Mouse (Mus musculus) lung, embryonic 15.5 days (tissue): Measurements from ENCODE around the gene Isoc2a. TPM values are rescaled to one million over a fixed set of nuclear protein-coding genes. Genes with fewer than 3 reads are reported as not detected.

Source experiments
- ATAC-seq: fragments of 200-750 bp; cut with Nextera tagmentation; 2 replicates; pipeline ENCODE4 v1.8.0; 2017; ENCODE audit warnings: moderate number of reproducible peaks, borderline replicate concordance; ENCODE audit not compliant: low FRiP score, low TSS enrichment; ENCODE audit errors: extremely low read depth
- H3K27ac ChIP-seq: fragments of 300-500 bp; sonication (generic); 2 replicates; pipeline ENCODE4 v1.5.1; 2015; ENCODE audit warnings: moderate library complexity, mild to moderate bottlenecking, inconsistent platforms
- H3K27me3 ChIP-seq: fragments of 300-500 bp; sonication (generic); 2 replicates; pipeline ENCODE4 v1.6.1; 2015; ENCODE audit warnings: inconsistent platforms
- H3K36me3 ChIP-seq: fragments of 300-500 bp; sonication (generic); 2 replicates; pipeline ENCODE4 v1.6.1; 2015; ENCODE audit warnings: inconsistent platforms
- H3K4me1 ChIP-seq: fragments of 300-500 bp; sonication (generic); 2 replicates; pipeline ENCODE4 v1.6.1; 2015; ENCODE audit warnings: inconsistent platforms
- H3K4me2 ChIP-seq: fragments of 300-500 bp; sonication (generic); 2 replicates; pipeline ENCODE4 v1.6.1; 2015; ENCODE audit warnings: inconsistent platforms, mild to moderate bottlenecking, moderate library complexity
- H3K4me3 ChIP-seq: fragments of 300-500 bp; sonication (generic); 2 replicates; pipeline ENCODE4 v1.5.1; 2015; ENCODE audit warnings: mild to moderate bottlenecking, inconsistent platforms
- H3K9ac ChIP-seq: fragments of 300-500 bp; sonication (generic); 2 replicates; pipeline ENCODE4 v1.6.1; 2015; ENCODE audit warnings: inconsistent platforms
- H3K9me3 ChIP-seq: fragments of 300-500 bp; sonication (generic); 2 replicates; pipeline ENCODE4 v1.6.1; 2016; ENCODE audit warnings: inconsistent platforms
- WGBS: fragments of 180-500 bp; shearing (Covaris S2); methylation state at CpG from one replicate; pipeline ENCODE4 v1.1.7; 2015; 5-methylcytosine and 5-hydroxymethylcytosine counted together
- polyA plus RNA-seq: library from polyadenylated mRNA; unstranded; fragments of >200 nt; fragmentation: Nextera tagmentation; extraction: Ambion mirVana; gene quantifications from 2 replicates; pipeline ENCODE4 v1.2.1, GENCODE M21; 2015

The Isoc2a gene
- polyA plus RNA-seq, 1 experiment from 2014 or later, result 0.81 TPM

- H3K9me3 ChIP-seq, result peaks cover 3% of the 10 kb centered on the region; the same call in 1 of the 2 replicates
- no peaks in the 10 kb centered on the region for H3K36me3 ChIP-seq
- no peak overlapping the region for H3K27ac ChIP-seq
- 0 out of 2 replicates have a peak, but pooled peaks cover 4% of the 10 kb centered on the region for H3K4me1 ChIP-seq
- peak overlapping the region; percentile 48 for H3K4me2 ChIP-seq
- ATAC-seq, result no peak
- no peak overlapping the region for H3K9ac ChIP-seq
- 37% methylated on average over 11 of the region's 11 CpGs for WGBS
- H3K27me3 ChIP-seq, result peaks cover 6% of the 10 kb centered on the region; the same call in 1 of the 2 replicates
- 0 out of 2 replicates have a peak overlapping the region, but pooled peaks have one; percentile 10 for H3K4me3 ChIP-seq
Observed at GRCm38 (mm10) chr7:4900523-4900851, 23.5 kb downstream of the Isoc2a start.

DNA sequence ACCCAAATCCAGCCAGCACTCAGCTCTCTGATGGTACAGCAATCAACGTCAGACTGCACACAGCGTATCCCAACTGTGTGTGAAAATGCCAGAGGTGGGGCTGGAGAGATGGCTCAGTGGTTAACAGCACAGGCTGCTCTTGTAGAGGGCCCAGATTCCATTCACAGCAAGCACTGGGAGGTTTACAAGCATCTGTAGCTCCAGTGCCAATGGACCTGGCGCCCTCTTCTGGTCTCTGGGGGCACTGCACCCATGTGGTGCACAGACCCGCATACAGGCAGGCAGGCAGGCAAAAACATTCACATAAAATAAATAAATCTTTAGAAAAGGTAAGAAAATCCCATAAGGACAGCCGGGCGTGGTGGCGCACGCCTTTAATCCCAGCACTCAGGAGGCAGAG is 24.2 kb downstream of the Isoc2a start:
- peaks cover 3% of the 10 kb centered on the region; the same call in 1 of the 2 replicates for H3K9me3 ChIP-seq
- peaks cover 6% of the 10 kb centered on the region; the same call in 1 of the 2 replicates for H3K27me3 ChIP-seq
- no peak overlapping the region for H3K27ac ChIP-seq
- H3K36me3 ChIP-seq, result no peaks in the 10 kb centered on the region
- ATAC-seq, result no peak
- no peak overlapping the region for H3K4me2 ChIP-seq
- 0 out of 2 replicates have a peak, but pooled peaks cover 4% of the 10 kb centered on the region for H3K4me1 ChIP-seq
- 53% methylated on average over 8 of the region's 8 CpGs for WGBS
- no peak overlapping the region for H3K4me3 ChIP-seq
- no peak overlapping the region for H3K9ac ChIP-seq

GRCm38 (mm10) chr7:4902404-4902803 is 25.5 kb downstream of the Isoc2a start:
- no peaks in the 10 kb centered on the region for H3K36me3 ChIP-seq
- peaks cover 6% of the 10 kb centered on the region; the same call in 1 of the 2 replicates for H3K27me3 ChIP-seq
- 0 out of 2 replicates have a peak, but pooled peaks cover 4% of the 10 kb centered on the region for H3K4me1 ChIP-seq
- H3K9ac ChIP-seq, result no peak overlapping the region
- no peak overlapping the region for H3K27ac ChIP-seq
- 76% methylated on average over 9 of the region's 9 CpGs for WGBS
- peaks cover 3% of the 10 kb centered on the region; the same call in 1 of the 2 replicates for H3K9me3 ChIP-seq
- no peak for ATAC-seq
- H3K4me3 ChIP-seq, result no peak overlapping the region
- no peak overlapping the region for H3K4me2 ChIP-seq

DNA sequence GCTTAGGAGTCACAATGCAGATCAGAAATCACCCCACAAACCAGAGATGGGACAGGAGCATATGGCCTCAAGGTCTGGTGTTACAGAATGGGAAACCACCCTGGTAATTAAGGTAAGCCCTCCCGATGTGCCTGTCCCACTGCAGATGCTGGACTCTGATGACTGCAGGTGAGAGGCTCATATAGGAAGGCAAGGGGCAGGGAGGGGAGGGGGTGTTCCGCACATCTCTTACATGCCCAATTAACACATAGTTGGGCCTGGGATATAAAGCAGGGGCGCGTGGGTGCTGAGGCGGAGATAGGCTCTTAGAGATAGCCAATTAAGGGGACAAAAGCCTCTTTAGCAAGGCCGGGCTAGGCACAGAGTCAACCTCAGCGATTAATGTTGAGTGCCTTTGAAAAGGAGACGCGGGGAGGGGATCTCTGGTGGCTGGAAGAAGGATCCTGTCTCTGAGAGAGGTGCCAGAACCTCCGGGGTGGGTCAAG is 29.6 kb downstream of the Isoc2a start, which contains the start of gene Gm36210:
Gm36210 (minus strand) TSS at position 51 of the 485 bp plus-strand sequence.
- H3K9me3 ChIP-seq, result no peaks in the 10 kb centered on the region
- 69% methylated on average over 10 of the region's 10 CpGs for WGBS
- H3K27me3 ChIP-seq, result no peaks in the 10 kb centered on the region
- ATAC-seq, result no peak
- no peaks in the 10 kb centered on the region for H3K36me3 ChIP-seq
- H3K4me1 ChIP-seq, result no peaks in the 10 kb centered on the region
- H3K4me2 ChIP-seq, result no peak within 1 kb of the TSS
- no peak within 1 kb of the TSS for H3K4me3 ChIP-seq
- H3K9ac ChIP-seq, result no peak within 1 kb of the TSS
- no peak within 1 kb of the TSS for H3K27ac ChIP-seq

DNA sequence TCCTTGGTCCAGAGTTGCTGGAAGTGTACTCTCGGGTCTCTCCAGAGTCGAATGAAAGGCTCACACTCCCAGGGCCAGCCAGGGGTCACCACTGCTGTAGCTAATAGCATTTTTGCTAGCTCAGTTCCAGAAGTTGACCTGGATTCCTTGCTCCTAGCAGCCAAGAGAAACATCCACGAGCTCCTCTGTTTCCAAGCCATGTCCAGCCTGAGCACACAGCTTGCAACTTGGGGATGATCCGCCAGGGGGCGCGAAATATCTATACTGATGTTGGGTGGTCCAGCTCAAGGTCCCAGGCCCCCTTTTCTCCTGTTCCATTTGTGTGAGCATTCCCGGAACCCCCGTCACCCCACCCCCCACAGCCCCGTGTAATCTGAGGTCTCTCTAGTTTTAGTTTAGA is 34.6 kb downstream of the Isoc2a start:
- WGBS, result 22% methylated on average over 9 of the region's 9 CpGs

DNA sequence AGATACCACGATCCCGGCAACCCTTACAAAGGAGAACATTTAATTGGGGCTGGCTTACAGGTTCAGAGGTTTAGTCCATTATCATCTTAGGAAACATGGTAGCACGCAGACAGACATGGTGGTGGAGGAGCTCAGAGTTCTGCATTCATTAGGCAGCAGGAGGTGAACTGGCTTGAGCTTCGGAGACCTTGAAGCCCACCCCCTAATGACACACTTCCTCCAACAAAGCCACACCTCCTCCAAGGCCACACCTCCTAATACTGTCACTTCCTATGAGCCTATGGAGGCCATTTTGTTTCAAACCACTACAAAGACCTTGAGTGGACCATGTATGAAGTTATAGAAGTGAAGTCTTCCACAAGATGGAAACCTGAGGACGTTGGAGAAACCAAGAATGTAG is 35.3 kb downstream of the Isoc2a start:
- Histone ChIP-seq H3K4me3 (no peak overlapping the region), H3K27ac (no peak overlapping the region), H3K4me2 (no peak overlapping the region), H3K9me3 (no peaks in the 10 kb centered on the region), H3K36me3 (no peaks in the 10 kb centered on the region; the same call in 1 of the 2 replicates), H3K4me1 (peaks cover 15% of the 10 kb centered on the region), H3K27me3 (no peaks in the 10 kb centered on the region), H3K9ac (no peak overlapping the region)
- ATAC-seq, result no peak
- WGBS, result 52% methylated on average over 5 of the region's 5 CpGs

More for the DNA sequence above, 34.6 kb downstream of the Isoc2a start:
- Histone ChIP-seq H3K27me3 (no peaks in the 10 kb centered on the region), H3K27ac (no peak overlapping the region), H3K9ac (no peak overlapping the region), H3K4me2 (no peak overlapping the region), H3K36me3 (no peaks in the 10 kb centered on the region), H3K4me3 (no peak overlapping the region), H3K4me1 (peaks cover 11% of the 10 kb centered on the region), H3K9me3 (no peaks in the 10 kb centered on the region)
- no peak for ATAC-seq

GRCm38 (mm10) chr7:4915007-4915665 is 38.2 kb downstream of the Isoc2a start, which contains the start of gene Zfp628:
Zfp628 (plus strand) TSS chr7:4915217.
- H3K9me3 ChIP-seq, result no peaks in the 10 kb centered on the region
- WGBS, result under 1% methylated on average over 56 of the region's 56 CpGs

DNA sequence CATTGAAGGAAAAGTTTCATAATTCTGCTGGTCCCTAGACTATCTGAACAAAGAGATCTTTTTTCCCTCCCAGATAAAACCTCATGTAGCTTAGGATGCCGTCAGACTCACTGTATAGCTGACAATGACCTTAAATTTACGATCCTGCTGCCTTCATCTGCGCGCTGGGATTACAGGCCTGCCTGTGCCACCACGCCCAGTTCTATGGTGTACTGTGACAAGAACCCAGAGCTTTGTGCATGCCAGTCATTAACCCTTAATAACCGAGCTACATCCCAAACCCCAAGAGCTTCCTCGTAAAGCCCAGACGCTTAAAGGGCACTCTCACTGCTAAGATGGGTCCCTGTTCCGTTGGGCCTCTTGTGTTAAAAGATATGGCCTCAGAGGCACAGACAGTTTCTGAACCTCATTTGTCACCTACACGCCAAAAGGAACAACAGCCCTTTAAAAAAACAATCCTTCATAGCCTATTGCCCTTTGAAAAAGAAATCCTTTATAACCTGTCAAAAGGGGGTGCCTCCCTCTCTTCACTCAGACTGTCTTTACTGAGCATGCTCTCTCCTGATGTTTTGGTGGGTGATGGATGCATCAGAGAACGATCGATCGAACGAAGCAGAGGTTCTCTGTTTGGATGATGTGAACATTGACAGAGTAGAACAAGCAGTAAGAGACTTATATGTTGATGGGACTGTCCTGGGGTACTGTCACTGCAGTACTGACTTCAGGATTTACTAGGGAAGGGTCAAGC is 38.9 kb downstream of the Isoc2a start:
- WGBS, result 11% methylated on average over 14 of the region's 14 CpGs
- Histone ChIP-seq H3K4me1 (peaks cover 15% of the 10 kb centered on the region), H3K27me3 (no peaks in the 10 kb centered on the region), H3K4me3 (peak overlapping the region; percentile 73), H3K27ac (peak overlapping the region; percentile 97), H3K36me3 (peaks cover 24% of the 10 kb centered on the region), H3K4me2 (peak overlapping the region; percentile 63), H3K9ac (peak overlapping the region; percentile 93), H3K9me3 (no peaks in the 10 kb centered on the region)
- ATAC-seq, result peak; percentile 32; the same call in 1 of the 2 replicates

More at GRCm38 (mm10) chr7:4915007-4915665, 38.2 kb downstream of the Isoc2a start, which contains the start of gene Zfp628:
- H3K27me3 ChIP-seq, result no peaks in the 10 kb centered on the region
- peak; percentile 92 for ATAC-seq
- peak within 1 kb of the TSS; percentile 93 for H3K9ac ChIP-seq
- H3K36me3 ChIP-seq, result peaks cover 17% of the 10 kb centered on the region
- peak within 1 kb of the TSS; percentile 73 for H3K4me3 ChIP-seq
- H3K27ac ChIP-seq, result peak within 1 kb of the TSS; percentile 97
- peaks cover 15% of the 10 kb centered on the region for H3K4me1 ChIP-seq
- peak within 1 kb of the TSS; percentile 63 for H3K4me2 ChIP-seq

GRCm38 (mm10) chr7:4917494-4917893 is 40.5 kb downstream of the Isoc2a start:
- ATAC-seq, result no peak
- peaks cover 27% of the 10 kb centered on the region for H3K36me3 ChIP-seq
- H3K27me3 ChIP-seq, result no peaks in the 10 kb centered on the region
- no peak overlapping the region for H3K27ac ChIP-seq
- H3K4me1 ChIP-seq, result peaks cover 28% of the 10 kb centered on the region
- 91% methylated on average over 2 of the region's 2 CpGs for WGBS
- H3K9ac ChIP-seq, result no peak overlapping the region
- H3K4me3 ChIP-seq, result no peak overlapping the region
- H3K4me2 ChIP-seq, result no peak overlapping the region
- no peaks in the 10 kb centered on the region for H3K9me3 ChIP-seq

DNA sequence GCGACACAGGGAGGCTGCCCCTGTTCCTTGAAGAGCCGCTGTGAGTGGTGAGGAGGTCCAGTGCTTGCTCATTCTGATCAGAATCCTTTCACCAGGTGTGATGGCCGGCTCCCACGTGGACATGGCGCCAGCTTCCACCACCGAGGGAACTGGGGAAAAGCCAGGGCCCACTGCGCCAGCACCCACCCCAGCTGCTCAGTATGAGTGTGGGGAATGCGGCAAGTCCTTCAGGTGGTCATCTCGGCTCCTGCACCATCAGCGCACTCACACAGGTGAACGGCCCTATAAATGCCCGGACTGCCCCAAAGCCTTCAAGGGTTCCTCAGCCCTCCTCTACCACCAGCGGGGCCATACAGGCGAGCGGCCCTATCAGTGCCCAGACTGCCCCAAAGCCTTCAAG is 41.7 kb downstream of the Isoc2a start:
- ATAC-seq, result no peak
- H3K9ac ChIP-seq, result no peak overlapping the region
- no peaks in the 10 kb centered on the region for H3K27me3 ChIP-seq
- H3K4me3 ChIP-seq, result no peak overlapping the region
- no peaks in the 10 kb centered on the region for H3K9me3 ChIP-seq
- WGBS, result 91% methylated on average over 15 of the region's 15 CpGs
- peaks cover 27% of the 10 kb centered on the region for H3K36me3 ChIP-seq
- H3K4me1 ChIP-seq, result peaks cover 40% of the 10 kb centered on the region
- H3K27ac ChIP-seq, result no peak overlapping the region
- H3K4me2 ChIP-seq, result no peak overlapping the region

- 85% methylated on average over 21 of the region's 21 CpGs for WGBS
- H3K4me3 ChIP-seq, result no peak overlapping the region
- H3K27me3 ChIP-seq, result no peaks in the 10 kb centered on the region
- peaks cover 44% of the 10 kb centered on the region for H3K4me1 ChIP-seq
- H3K9me3 ChIP-seq, result no peaks in the 10 kb centered on the region
- H3K4me2 ChIP-seq, result no peak overlapping the region
- peaks cover 27% of the 10 kb centered on the region for H3K36me3 ChIP-seq
- ATAC-seq, result no peak
- no peak overlapping the region for H3K27ac ChIP-seq
- no peak overlapping the region for H3K9ac ChIP-seq
Observed at GRCm38 (mm10) chr7:4919096-4919495, 42.1 kb downstream of the Isoc2a start.

GRCm38 (mm10) chr7:4919971-4920370 is 43.0 kb downstream of the Isoc2a start:
- H3K27ac ChIP-seq, result no peak overlapping the region
- peaks cover 48% of the 10 kb centered on the region for H3K4me1 ChIP-seq
- no peak for ATAC-seq
- no peak overlapping the region for H3K9ac ChIP-seq
- H3K9me3 ChIP-seq, result no peaks in the 10 kb centered on the region
- H3K4me2 ChIP-seq, result no peak overlapping the region
- no peak overlapping the region for H3K4me3 ChIP-seq
- H3K36me3 ChIP-seq, result peaks cover 27% of the 10 kb centered on the region
- H3K27me3 ChIP-seq, result no peaks in the 10 kb centered on the region
- WGBS, result 82% methylated on average over 21 of the region's 21 CpGs
